ENCODE assay signal across 8 mouse cellular contexts in the genomic region with DNA sequence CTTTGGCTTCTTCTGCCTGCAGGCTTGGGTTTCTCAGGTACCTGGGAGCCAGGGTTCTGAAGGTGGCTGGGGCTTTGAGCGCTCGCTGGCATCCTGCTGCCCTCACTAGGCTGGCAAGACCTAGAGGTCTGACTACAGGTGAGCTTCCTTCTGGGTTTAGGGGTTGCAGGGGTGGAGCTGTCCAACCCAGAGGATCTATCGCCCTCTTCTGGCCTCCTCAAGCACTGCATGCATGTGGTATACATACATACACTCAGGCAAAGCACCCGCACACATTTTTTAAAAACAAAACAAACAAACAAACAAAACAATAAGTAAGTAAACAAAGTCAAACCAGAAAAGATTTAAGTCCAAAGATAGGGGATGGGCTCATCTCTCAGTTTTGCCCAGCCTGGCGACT. TPM values are rescaled to one million over a fixed set of nuclear protein-coding genes. Genes with fewer than 3 reads are reported as not detected.
DNase-seq lines count a peak whose midpoint lies in the region; ATAC-seq and TF ChIP-seq lines count a peak whose summit lies in the region.

No protein-coding gene starts in this region.

- H3K4me3 ChIP-seq in gastrocnemius, adult 2 months: no peak overlapping the region
- H3K4me3 ChIP-seq in lung, postnatal 0 days (ENCODE audit: low read depth, low read length): no peak overlapping the region
- H3K4me3 ChIP-seq in stomach, postnatal 0 days (ENCODE audit: low read depth, low read length): no peak overlapping the region

- TF ChIP-seq EP300 in lung, postnatal 0 days (IDR thresholded peaks at IDR 0.05): no peak
- no peak for TF ChIP-seq EP300 in stomach, postnatal 0 days (optimal IDR thresholded peaks at IDR 0.05)

- H3K4me2 ChIP-seq in lung, postnatal 0 days (replicated peaks; ENCODE audit: low read depth, low read length): no peak overlapping the region
- H3K4me2 ChIP-seq in stomach, postnatal 0 days (replicated peaks; ENCODE audit: low read depth): no peak overlapping the region

- no peak overlapping the region for H3K27ac ChIP-seq in gastrocnemius, adult 2 months
- H3K27ac ChIP-seq in lung, postnatal 0 days (ENCODE audit: low read length): no peak overlapping the region
- no peak overlapping the region for H3K27ac ChIP-seq in stomach, postnatal 0 days (replicated peaks)

- 53% methylated on average over 5 of the region's 5 CpGs for WGBS in lung, postnatal 0 days
- WGBS in stomach, postnatal 0 days: 66% methylated on average over 5 of the region's 5 CpGs

- DNase-seq in gastrocnemius, adult 2 months: peak; percentile 59
- DNase-seq in gastrocnemius, adult 8-10 months (ENCODE audit: low spot score in 2 of 2): no peak
- DNase-seq in 416B (ENCODE audit: low read depth) (peak; percentile 71), MN1 (ENCODE audit: low spot score) (peak; percentile 47)
- peak; percentile 28 for DNase-seq in gastrocnemius, postnatal 14 days
- peak; percentile 69 for DNase-seq in lung, postnatal 0 days (ENCODE audit: low spot score)
- DNase-seq in stomach, postnatal 0 days (ENCODE audit: low spot score): peak; percentile 67
- DNase-seq in ovary, adult 18-20 months (ENCODE audit: low spot score): no peak

- no peaks in the 10 kb centered on the region for H3K36me3 ChIP-seq in lung, postnatal 0 days (ENCODE audit: insufficient read depth, low read length)
- H3K36me3 ChIP-seq in stomach, postnatal 0 days (ENCODE audit: control insufficient read depth, insufficient read depth, low read length): no peaks in the 10 kb centered on the region

- peaks cover 4% of the 10 kb centered on the region; the same call in 1 of the 2 replicates for H3K4me1 ChIP-seq in lung, postnatal 0 days (ENCODE audit: insufficient read depth, low read depth, low read length)
- no peaks in the 10 kb centered on the region for H3K4me1 ChIP-seq in stomach, postnatal 0 days (replicated peaks; ENCODE audit: control insufficient read depth, insufficient read depth)

- ATAC-seq in lung, postnatal 0 days: no peak
- ATAC-seq in stomach, postnatal 0 days (ENCODE audit: low FRiP score, low TSS enrichment): no peak

- no peaks in the 10 kb centered on the region for H3K27me3 ChIP-seq in lung, postnatal 0 days (replicated peaks; ENCODE audit: insufficient read depth, low read length)
- no peaks in the 10 kb centered on the region for H3K27me3 ChIP-seq in stomach, postnatal 0 days (ENCODE audit: control insufficient read depth, insufficient read depth, low read length)

- H3K9me3 ChIP-seq in lung, postnatal 0 days (ENCODE audit: low read length): no peaks in the 10 kb centered on the region
- H3K9me3 ChIP-seq in stomach, postnatal 0 days (ENCODE audit: control insufficient read depth, low read length): no peaks in the 10 kb centered on the region

- intact Hi-C loops in gastrocnemius, adult 2 months (cut with DNase I): loop anchor here (2.0 kb wide), 1 partner anchor 261 kb away; no protein-coding TSS in a partner anchor
- intact Hi-C loops in gastrocnemius, postnatal 14 days (cut with DNase I; ENCODE audit: low total_unique reads): loop anchor here (5.0 kb wide), 1 partner anchor 464 kb away; no protein-coding TSS in a partner anchor

- TF ChIP-seq CTCF in gastrocnemius, adult 2 months (IDR thresholded peaks at IDR 0.05): peak; percentile 71
- TF ChIP-seq CTCF in lung, postnatal 0 days (IDR thresholded peaks at IDR 0.05): peak; percentile 86
- peak; percentile 80 for TF ChIP-seq CTCF in stomach, postnatal 0 days (IDR thresholded peaks at IDR 0.05; ENCODE audit: low read depth)

- no peak overlapping the region for H3K9ac ChIP-seq in lung, postnatal 0 days (replicated peaks; ENCODE audit: low read depth)
- H3K9ac ChIP-seq in stomach, postnatal 0 days (ENCODE audit: low read length): no peak overlapping the region

RNA-seq across cellular contexts. Expression of gene Foxo3, which starts 14.8 kb away (rescaled TPM):
- 10 to 100 TPM; 25.7 to 40.5 TPM for total RNA-seq in gastrocnemius, adult 2 months (2021)
- 10 to 100 TPM; 21.6 to 35.2 (median 25.8) TPM for total RNA-seq in gastrocnemius, adult 8-10 months (2022)
- total RNA-seq in gastrocnemius, postnatal 14 days (2021): 10 to 100 TPM; 22.8 to 45.1 TPM
- polyA plus RNA-seq in lung, postnatal 0 days (2015; fragmentation: Nextera tagmentation; extraction: Ambion mirVana): 15.2 and 22.9 TPM in 2 replicates
- polyA plus RNA-seq in stomach, postnatal 0 days (2015; fragmentation: Nextera tagmentation; extraction: Ambion mirVana): 7.6 and 8.0 TPM in 2 replicates

Comparison
In these comparisons a context has a peak if more than half of its experiments do, and no peak if none do; other contexts are left out.
1. DNase-seq: peak in gastrocnemius, adult 2 months (single experiment), 416B (single experiment), MN1 (single experiment), gastrocnemius, postnatal 14 days (single experiment), lung, postnatal 0 days (single experiment) and stomach, postnatal 0 days (single experiment); none in gastrocnemius, adult 8-10 months (0 of 2) and ovary, adult 18-20 months (single experiment).
2. Peak in every context shown above with its lines, with median percentiles within 50 percentile points of each other: CTCF ChIP-seq.